Mouse (Mus musculus) colon, adult 2 months (tissue): ENCODE data around the gene Arxes1. TPM values are rescaled to one million over a fixed set of nuclear protein-coding genes. Genes with fewer than 3 reads are reported as not detected.

Source experiments
- polyA plus RNA-seq: library from polyadenylated mRNA; depleted of rRNA; stranded (reverse); fragments of >200 nt; gene quantifications from 2 replicates; pipeline ENCODE4 v1.2.3, GENCODE M21; 2012; rRNA removed

The Arxes1 gene
- polyA plus RNA-seq, result 0.49 and 1.1 TPM in 2 replicates

DNA sequence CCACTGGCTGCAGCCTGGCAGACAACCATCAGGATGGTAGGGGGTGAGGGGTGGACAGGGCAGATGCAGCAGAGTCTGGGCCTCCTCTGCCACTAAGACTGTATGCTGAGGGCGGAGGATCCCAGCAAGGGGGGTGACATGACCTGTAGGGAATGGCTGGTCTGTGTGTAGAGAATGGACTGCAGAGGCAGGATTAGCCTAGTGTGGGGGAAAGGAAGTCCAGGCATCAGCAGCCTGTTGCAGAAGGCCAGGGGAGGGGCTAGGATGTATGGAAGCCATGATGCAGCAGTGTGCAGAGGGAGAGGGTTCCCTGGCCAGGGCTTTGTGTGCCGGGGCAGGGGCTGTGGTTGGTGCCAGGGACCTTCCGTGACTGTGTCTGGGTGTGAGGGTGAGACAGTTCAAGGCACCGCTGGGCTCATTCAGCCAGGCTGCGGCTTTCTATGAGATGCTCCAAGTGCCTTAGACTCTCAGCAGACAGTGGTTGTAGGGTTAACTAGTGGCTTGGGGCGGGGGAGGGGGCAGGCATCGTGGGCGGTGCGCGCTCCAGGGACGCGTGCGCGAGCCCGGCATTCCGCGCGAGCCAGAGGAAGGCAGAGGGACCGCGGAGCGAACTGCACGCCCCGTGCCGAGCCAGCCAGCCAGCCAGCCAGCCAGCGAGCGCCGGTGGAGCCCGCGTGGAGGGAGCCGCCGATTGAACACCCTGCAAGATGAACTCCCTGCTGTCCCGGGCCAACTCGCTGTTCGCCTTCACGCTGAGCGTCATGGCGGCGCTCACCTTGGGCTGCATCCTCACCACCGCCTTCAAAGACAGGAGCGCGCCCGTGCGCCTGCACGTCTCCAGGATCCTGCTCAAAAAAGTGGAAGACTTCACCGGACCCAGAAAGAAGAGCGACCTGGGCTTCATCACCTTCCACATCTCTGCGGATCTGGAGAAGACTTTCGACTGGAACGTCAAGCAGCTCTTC lies at the start of gene Arxes1:
Gene Arxes1, plus strand, starts transcription at position 569 of the 965 bp plus-strand sequence.

DNA sequence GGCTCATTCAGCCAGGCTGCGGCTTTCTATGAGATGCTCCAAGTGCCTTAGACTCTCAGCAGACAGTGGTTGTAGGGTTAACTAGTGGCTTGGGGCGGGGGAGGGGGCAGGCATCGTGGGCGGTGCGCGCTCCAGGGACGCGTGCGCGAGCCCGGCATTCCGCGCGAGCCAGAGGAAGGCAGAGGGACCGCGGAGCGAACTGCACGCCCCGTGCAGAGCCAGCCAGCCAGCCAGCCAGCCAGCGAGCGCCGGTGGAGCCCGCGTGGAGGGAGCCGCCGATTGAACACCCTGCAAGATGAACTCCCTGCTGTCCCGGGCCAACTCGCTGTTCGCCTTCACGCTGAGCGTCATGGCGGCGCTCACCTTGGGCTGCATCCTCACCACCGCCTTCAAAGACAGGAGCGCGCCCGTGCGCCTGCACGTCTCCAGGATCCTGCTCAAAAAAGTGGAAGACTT lies 39.5 kb upstream of the Arxes1 start, which contains the start of gene Arxes2:
Gene Arxes2, plus strand, starts transcription at position 161 of the 456 bp plus-strand sequence.

DNA sequence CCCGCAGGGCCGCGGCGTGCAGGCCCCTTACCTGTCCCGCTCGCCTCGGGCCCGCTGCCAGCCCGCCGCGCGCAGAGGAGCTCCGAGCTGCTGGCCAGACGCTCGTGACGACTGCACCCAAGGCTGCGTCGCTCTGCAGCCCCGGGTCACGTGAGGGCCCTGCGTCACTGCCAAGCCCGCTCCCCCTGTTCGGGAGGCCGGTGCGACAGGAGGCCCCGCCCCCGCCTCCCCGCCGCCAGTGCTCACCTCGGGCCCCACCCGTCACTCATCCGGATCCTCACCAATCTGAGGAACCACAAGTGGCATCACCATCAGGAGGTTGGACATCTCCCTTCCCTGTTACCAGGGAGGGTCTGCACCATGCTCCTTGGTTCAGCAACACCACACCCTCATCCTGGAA lies 34.9 kb downstream of the Arxes1 start, which contains the start of gene Bex2:
Gene Bex2, minus strand, starts transcription at position 217 of the 400 bp plus-strand sequence.

Other genes with a start within 250 kb of the Arxes1 start
- gene Bhlhb9, start 235.8 kb upstream of the Arxes1 start, polyA plus RNA-seq, result 1.1 and 1.3 TPM in 2 replicates
- 1.0 and 1.1 TPM in 2 replicates for gene Gprasp2, start 194.3 kb upstream of the Arxes1 start, polyA plus RNA-seq
- 1.7 and 2.3 TPM in 2 replicates for gene Arxes2, start 39.5 kb upstream of the Arxes1 start, polyA plus RNA-seq
- gene Bex2, start 34.9 kb downstream of the Arxes1 start, polyA plus RNA-seq, result 2.3 and 3.1 TPM in 2 replicates
- not detected in 2 replicates for gene Nxf3, start 51.9 kb downstream of the Arxes1 start, polyA plus RNA-seq
- gene Bex4, start 105.6 kb downstream of the Arxes1 start, polyA plus RNA-seq, result 0.48 and 1.1 TPM in 2 replicates
- 0.91 and 2.5 TPM in 2 replicates for gene Tceal8, start 139.0 kb downstream of the Arxes1 start, polyA plus RNA-seq
- gene Tceal5, start 170.5 kb downstream of the Arxes1 start, polyA plus RNA-seq, result 0.12 TPM in 1 of 2 replicates, not detected in the other
- gene Tceal7, start 181.4 kb downstream of the Arxes1 start, polyA plus RNA-seq, result not detected in 2 replicates
- 3.5 and 3.6 TPM in 2 replicates for gene Bex1, start 182.1 kb downstream of the Arxes1 start, polyA plus RNA-seq
- 5.2 and 6.5 TPM in 2 replicates for gene Tceal9, start 211.7 kb downstream of the Arxes1 start, polyA plus RNA-seq
- gene Bex3, start 236.9 kb downstream of the Arxes1 start, polyA plus RNA-seq, result 22.1 TPM in 2 replicates